Mouse (Mus musculus): ENCODE data around the gene Ofd1. TPM values are rescaled to one million over a fixed set of nuclear protein-coding genes. Genes with fewer than 3 reads are reported as not detected.

The Ofd1 gene
- polyA plus RNA-seq, 1 experiment from 2014 or later, result 8.9 TPM

Other genes starting within 250 kb of the Ofd1 start
- 97.7 and 104 TPM in 2 replicates for gene Gpm6b, start 201.8 kb downstream of the Ofd1 start, polyA plus RNA-seq (2014; fragmentation: Nextera tagmentation; extraction: Ambion mirVana)
- gene Trappc2, start 130 bp downstream of the Ofd1 start, polyA plus RNA-seq (2014; fragmentation: Nextera tagmentation; extraction: Ambion mirVana), result 37.0 and 37.2 TPM in 2 replicates
- gene Rab9, start 39.2 kb upstream of the Ofd1 start, polyA plus RNA-seq (2014; fragmentation: Nextera tagmentation; extraction: Ambion mirVana), result 45.1 and 53.6 TPM in 2 replicates
- 14.5 and 16.0 TPM in 2 replicates for gene Tceanc, start 77.9 kb upstream of the Ofd1 start, polyA plus RNA-seq (2014; fragmentation: Nextera tagmentation; extraction: Ambion mirVana)
- 7.2 and 7.5 TPM in 2 replicates for gene Egfl6, start 145.0 kb upstream of the Ofd1 start, polyA plus RNA-seq (2014; fragmentation: Nextera tagmentation; extraction: Ambion mirVana)

All from forebrain, embryonic 11.5 days (tissue).